Mouse (Mus musculus) kidney, adult 8-10 months (tissue): Measurements from ENCODE around the gene Cep290.

Source experiments
- DNase-seq, 2 experiments: peaks; one replicate each; pipeline ENCODE4 v3.0.0; 2022

Gene Cep290

DNA sequence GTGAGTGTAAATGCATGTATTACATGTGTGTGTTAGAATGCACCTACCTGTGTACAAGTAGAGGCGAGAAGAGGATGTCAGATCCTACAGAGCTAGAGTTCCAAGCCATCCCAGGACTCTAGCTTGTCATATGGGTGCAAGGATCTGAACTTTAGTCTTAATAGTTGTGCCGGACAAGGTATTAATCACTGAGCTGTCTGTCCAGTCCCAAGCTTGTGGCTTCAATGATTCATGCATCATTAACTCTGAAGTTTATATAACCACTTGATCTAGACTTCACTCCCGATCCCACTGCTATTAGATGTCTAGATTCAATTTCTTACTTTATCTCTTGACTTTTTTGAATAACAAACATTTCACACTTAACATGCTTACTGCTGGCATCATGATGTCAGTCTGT is 111.0 kb downstream of the Cep290 start:
- DNase-seq, result no peak

DNA sequence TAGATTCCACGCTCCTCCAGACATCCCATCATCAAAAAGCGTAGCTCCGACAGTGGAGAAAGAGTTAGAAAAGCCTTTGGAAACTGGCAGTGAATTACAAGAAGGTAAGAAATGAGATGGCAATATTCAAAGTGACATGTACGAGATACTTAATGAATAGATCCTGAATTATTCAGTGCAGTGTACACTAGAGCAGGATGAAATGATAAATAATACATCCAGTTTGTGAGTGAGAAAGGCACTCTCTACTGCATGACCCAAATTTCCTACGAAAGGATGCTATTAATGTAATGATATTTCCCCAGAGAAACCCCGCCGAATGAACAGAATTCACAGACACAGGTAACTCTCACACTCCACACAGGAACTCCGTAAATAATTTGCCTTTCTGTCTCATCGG is 116.2 kb downstream of the Cep290 start:
- no peak for DNase-seq

DNA sequence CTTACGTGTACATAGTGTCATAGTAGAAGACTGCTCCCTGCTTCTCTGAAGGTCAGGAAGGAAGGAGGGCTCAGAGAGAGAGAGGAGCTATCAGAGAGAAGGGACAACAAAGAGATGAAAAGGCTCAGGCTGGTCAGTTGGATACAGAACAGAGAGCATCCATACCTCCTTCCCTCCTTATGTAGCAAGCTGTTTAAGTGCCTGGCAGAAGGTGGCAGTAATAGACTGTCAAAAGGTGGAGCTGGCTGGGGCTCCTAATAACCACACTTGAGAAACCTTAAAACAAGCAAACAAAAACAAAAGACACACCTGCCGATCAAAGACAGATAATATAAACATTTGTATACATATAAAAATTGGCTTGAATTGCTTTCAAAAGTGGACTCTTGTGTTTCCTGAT is 116.9 kb downstream of the Cep290 start:
- no peak for DNase-seq

DNA sequence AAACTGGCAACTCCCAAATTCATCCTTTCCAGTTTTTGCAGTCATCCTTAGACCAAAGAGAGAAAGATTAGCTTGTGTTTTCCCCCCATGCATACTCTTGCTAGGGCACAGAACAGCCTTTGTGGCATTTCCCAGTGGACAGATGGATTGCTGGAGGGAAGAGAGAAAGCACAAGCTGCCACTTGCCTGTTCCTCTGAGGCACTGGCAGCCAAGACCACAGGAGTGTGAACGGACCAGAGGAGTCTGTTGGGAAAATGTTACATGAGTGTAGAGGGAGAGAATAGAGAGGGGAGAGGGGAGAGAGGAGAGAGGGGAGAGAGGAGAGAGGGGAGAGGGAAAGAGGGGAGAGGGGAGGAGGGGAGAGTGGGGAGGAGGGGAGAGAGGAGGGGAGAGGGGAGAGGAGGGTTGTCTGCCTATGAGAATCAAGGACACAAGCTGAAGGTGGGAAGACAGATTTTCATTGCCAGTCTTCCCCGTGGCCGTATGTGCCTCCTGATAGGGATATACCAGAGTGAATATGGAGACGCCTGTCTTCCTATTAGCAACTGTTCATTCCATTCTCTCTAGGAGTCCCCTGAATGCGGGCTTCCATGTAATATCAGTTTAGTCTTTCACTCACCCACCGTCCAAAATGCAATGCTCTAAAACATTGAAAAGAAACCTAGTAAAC is 130.0 kb downstream of the Cep290 start:
- DNase-seq, result no peak

DNA sequence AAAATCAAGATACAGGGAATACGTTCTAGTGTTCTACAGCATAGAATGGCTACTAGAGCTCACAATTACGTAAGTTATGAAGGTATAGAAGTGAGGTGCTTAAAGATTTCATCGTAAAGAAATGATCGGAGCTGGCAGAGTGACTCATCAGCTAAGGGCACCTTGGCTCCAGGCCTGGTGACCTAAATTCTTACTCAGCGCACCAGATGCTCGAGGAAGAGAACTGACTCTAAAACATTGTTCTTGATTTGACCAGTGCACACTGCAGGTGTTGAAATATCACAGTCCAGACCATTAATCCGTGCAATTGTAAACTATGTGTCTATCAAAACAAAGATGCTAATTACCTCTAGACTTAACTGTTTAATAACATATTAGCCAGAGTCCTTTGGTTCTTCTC is 132.1 kb downstream of the Cep290 start:
- DNase-seq, result no peak

DNA sequence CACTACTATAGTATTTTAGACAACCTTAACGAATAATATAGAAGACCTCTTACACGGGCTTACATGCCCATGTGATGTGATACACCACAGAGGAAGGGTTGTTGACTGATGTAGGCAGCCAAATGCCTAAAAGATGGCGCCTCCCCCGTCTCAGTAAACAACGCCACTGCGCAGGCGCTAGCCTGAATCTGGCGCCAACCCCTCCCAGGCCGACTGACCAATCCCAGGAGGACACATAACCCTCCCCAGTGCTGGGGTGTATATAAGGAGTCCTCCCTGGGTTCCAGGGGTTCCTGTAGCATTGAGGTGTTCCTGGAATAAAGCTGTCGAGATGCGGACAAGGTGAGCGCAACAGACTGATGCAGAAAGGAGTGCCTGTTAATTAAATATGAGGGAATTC is 132.7 kb downstream of the Cep290 start:
- DNase-seq, result no peak

DNA sequence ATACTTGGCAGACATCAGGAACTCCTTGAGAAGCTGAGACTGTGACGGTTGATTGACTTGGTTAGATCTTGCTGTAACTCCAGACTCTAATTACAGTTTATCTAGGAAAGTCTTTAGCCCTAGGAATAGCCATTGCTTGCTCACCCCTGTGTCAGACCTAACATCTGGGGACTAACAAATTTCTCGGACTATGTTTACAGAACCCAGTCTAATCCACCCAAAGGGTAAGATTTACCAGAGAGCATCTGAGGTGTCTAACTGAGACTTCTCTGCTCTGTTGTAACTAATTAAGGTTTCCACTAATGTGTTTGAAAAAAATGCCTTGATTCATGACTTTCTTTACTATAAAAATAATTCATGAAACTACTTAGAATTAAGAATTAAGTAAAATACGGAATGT is 135.1 kb downstream of the Cep290 start:
- DNase-seq, result no peak
